Mouse (Mus musculus): ENCODE measurements at regions not wholly inside any gene's neighbourhood (a gene's known extent, or its start where the extent isn't known, plus 50 kb on each side); places are given as distances from the start of the nearest gene placed in this dataset.
A peak's percentile ranks its signal among the peaks of the same experiment; 100 is the strongest.

DNA sequence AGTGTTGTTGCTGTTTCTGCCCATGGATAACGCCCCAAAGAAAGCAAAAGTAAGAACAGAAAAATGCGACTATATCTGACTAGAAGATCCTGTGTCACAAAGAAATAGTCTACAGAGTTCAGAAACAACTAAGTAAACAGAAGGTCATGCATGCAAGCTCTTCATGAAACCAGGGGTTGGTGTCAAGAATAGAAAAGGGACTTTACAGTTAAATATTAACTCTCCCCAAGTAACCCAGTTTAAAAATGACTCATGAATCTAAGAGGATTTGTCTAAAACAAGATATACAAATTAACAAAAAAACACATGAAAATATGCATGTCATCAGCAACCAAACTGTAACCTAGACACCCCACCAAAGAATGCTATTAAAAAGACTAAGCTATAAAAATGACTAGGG lies 381.4 kb upstream of the Ptger4 start:
- Histone ChIP-seq H3K4me2 (ENCODE audit: low read depth, low read length) (no peak overlapping the region), H3K9me3 (ENCODE audit: control insufficient read depth, low read length) (no peaks in the 10 kb centered on the region)
- WGBS = 92% methylated on average over 2 of the region's 2 CpGs

GRCm38 (mm10) chr15:5646673-5647072 lies 402.7 kb upstream of the Ptger4 start:
- Histone ChIP-seq H3K4me3 (ENCODE audit: low read depth, low read length) (no peak overlapping the region), H3K9me3 (ENCODE audit: control insufficient read depth, low read length) (no peaks in the 10 kb centered on the region), H3K27me3 (ENCODE audit: control insufficient read depth, insufficient read depth, low read length) (no peaks in the 10 kb centered on the region), H3K27ac (ENCODE audit: low read depth, low read length) (no peak overlapping the region), H3K9ac (replicated peaks; ENCODE audit: low read depth, low read length) (no peak overlapping the region), H3K4me1 (ENCODE audit: control insufficient read depth, insufficient read depth, low read length) (no peaks in the 10 kb centered on the region), H3K4me2 (ENCODE audit: low read depth, low read length) (no peak overlapping the region), H3K36me3 (ENCODE audit: control insufficient read depth, insufficient read depth, low read length) (no peaks in the 10 kb centered on the region)
- WGBS = 70% methylated on average over 1 of the region's 1 CpGs
- ATAC-seq (ENCODE audit: low read depth) = no peak

More for the DNA sequence above, 381.4 kb upstream of the Ptger4 start:
- no peak overlapping the region for H3K27ac ChIP-seq (ENCODE audit: low read depth, low read length)
- H3K9ac ChIP-seq (replicated peaks; ENCODE audit: low read depth, low read length) = no peak overlapping the region
- H3K4me3 ChIP-seq (ENCODE audit: low read depth, low read length) = no peak overlapping the region
- no peaks in the 10 kb centered on the region for H3K27me3 ChIP-seq (ENCODE audit: control insufficient read depth, insufficient read depth, low read length)
- no peaks in the 10 kb centered on the region for H3K36me3 ChIP-seq (ENCODE audit: control insufficient read depth, insufficient read depth, low read length)
- no peak for ATAC-seq (ENCODE audit: low read depth)
- no peaks in the 10 kb centered on the region for H3K4me1 ChIP-seq (ENCODE audit: control insufficient read depth, insufficient read depth, low read length)

GRCm38 (mm10) chr15:5658796-5659195 lies 414.8 kb upstream of the Ptger4 start:
- no peak overlapping the region for H3K27ac ChIP-seq (ENCODE audit: low read depth, low read length)
- 90% methylated on average over 6 of the region's 6 CpGs for WGBS
- H3K9ac ChIP-seq (replicated peaks; ENCODE audit: low read depth, low read length) = no peak overlapping the region
- H3K36me3 ChIP-seq (ENCODE audit: control insufficient read depth, insufficient read depth, low read length) = no peaks in the 10 kb centered on the region
- no peaks in the 10 kb centered on the region for H3K9me3 ChIP-seq (ENCODE audit: control insufficient read depth, low read length)
- no peak overlapping the region for H3K4me3 ChIP-seq (ENCODE audit: low read depth, low read length)
- H3K27me3 ChIP-seq (ENCODE audit: control insufficient read depth, insufficient read depth, low read length) = no peaks in the 10 kb centered on the region
- no peak for ATAC-seq (ENCODE audit: low read depth)
- H3K4me1 ChIP-seq (ENCODE audit: control insufficient read depth, insufficient read depth, low read length) = no peaks in the 10 kb centered on the region
- H3K4me2 ChIP-seq (ENCODE audit: low read depth, low read length) = no peak overlapping the region

DNA sequence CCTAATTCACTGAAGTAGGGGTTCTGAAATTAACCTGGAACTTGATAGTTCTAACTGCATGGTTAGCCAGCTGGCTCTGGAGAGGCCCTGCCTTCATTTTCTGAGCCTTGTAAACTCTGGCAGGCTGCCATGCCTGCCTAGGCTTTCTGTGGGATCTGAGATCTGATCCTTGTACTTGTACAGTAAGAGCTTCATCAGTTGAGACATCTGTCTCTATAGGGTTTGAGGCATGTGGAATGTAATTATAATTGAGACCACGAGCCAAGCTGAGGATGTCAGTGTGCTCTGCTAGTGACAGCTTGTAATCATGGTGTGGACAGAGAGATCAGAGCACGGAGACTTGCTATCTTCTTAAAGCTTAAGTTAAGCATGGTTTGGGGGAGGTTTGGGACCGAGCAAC lies 416.8 kb upstream of the Ptger4 start:
- no peak overlapping the region for H3K4me3 ChIP-seq (ENCODE audit: low read depth, low read length)
- no peaks in the 10 kb centered on the region for H3K4me1 ChIP-seq (ENCODE audit: control insufficient read depth, insufficient read depth, low read length)
- no peak overlapping the region for H3K9ac ChIP-seq (replicated peaks; ENCODE audit: low read depth, low read length)
- 88% methylated on average over 3 of the region's 3 CpGs for WGBS
- H3K36me3 ChIP-seq (ENCODE audit: control insufficient read depth, insufficient read depth, low read length) = no peaks in the 10 kb centered on the region
- no peak overlapping the region for H3K4me2 ChIP-seq (ENCODE audit: low read depth, low read length)
- H3K9me3 ChIP-seq (ENCODE audit: control insufficient read depth, low read length) = no peaks in the 10 kb centered on the region
- no peaks in the 10 kb centered on the region for H3K27me3 ChIP-seq (ENCODE audit: control insufficient read depth, insufficient read depth, low read length)
- no peak for ATAC-seq (ENCODE audit: low read depth)
- no peak overlapping the region for H3K27ac ChIP-seq (ENCODE audit: low read depth, low read length)

- Histone ChIP-seq H3K4me2 (ENCODE audit: low read depth, low read length) (no peak overlapping the region), H3K4me1 (ENCODE audit: control insufficient read depth, insufficient read depth, low read length) (no peaks in the 10 kb centered on the region), H3K4me3 (ENCODE audit: low read depth, low read length) (no peak overlapping the region), H3K36me3 (ENCODE audit: control insufficient read depth, insufficient read depth, low read length) (no peaks in the 10 kb centered on the region), H3K9ac (replicated peaks; ENCODE audit: low read depth, low read length) (no peak overlapping the region), H3K9me3 (ENCODE audit: control insufficient read depth, low read length) (no peaks in the 10 kb centered on the region), H3K27me3 (ENCODE audit: control insufficient read depth, insufficient read depth, low read length) (no peaks in the 10 kb centered on the region), H3K27ac (ENCODE audit: low read depth, low read length) (no peak overlapping the region)
- no peak for ATAC-seq (ENCODE audit: low read depth)
Measured at GRCm38 (mm10) chr15:5671781-5672180, 427.8 kb upstream of the Ptger4 start.

- H3K9me3 ChIP-seq (ENCODE audit: control insufficient read depth, low read length) = no peaks in the 10 kb centered on the region
- H3K27me3 ChIP-seq (ENCODE audit: control insufficient read depth, insufficient read depth, low read length) = no peaks in the 10 kb centered on the region
- no peaks in the 10 kb centered on the region for H3K4me1 ChIP-seq (ENCODE audit: control insufficient read depth, insufficient read depth, low read length)
- no peak overlapping the region for H3K4me3 ChIP-seq (ENCODE audit: low read depth, low read length)
- H3K36me3 ChIP-seq (ENCODE audit: control insufficient read depth, insufficient read depth, low read length) = no peaks in the 10 kb centered on the region
- H3K27ac ChIP-seq (ENCODE audit: low read depth, low read length) = no peak overlapping the region
- no peak overlapping the region for H3K4me2 ChIP-seq (ENCODE audit: low read depth, low read length)
- no peak overlapping the region for H3K9ac ChIP-seq (replicated peaks; ENCODE audit: low read depth, low read length)
- ATAC-seq (ENCODE audit: low read depth) = no peak
- WGBS = 94% methylated on average over 3 of the region's 3 CpGs
Measured at GRCm38 (mm10) chr15:5676704-5677103, 432.7 kb upstream of the Ptger4 start.

- Histone ChIP-seq H3K9me3 (ENCODE audit: control insufficient read depth, low read length) (no peaks in the 10 kb centered on the region), H3K4me2 (ENCODE audit: low read depth, low read length) (no peak overlapping the region), H3K9ac (replicated peaks; ENCODE audit: low read depth, low read length) (no peak overlapping the region), H3K27ac (ENCODE audit: low read depth, low read length) (no peak overlapping the region), H3K36me3 (ENCODE audit: control insufficient read depth, insufficient read depth, low read length) (no peaks in the 10 kb centered on the region), H3K4me1 (ENCODE audit: control insufficient read depth, insufficient read depth, low read length) (no peaks in the 10 kb centered on the region), H3K27me3 (ENCODE audit: control insufficient read depth, insufficient read depth, low read length) (no peaks in the 10 kb centered on the region), H3K4me3 (ENCODE audit: low read depth, low read length) (no peak overlapping the region)
- 97% methylated on average over 1 of the region's 1 CpGs for WGBS
- no peak for ATAC-seq (ENCODE audit: low read depth)
Measured at GRCm38 (mm10) chr15:5693810-5694209, 449.8 kb upstream of the Ptger4 start.

- Histone ChIP-seq H3K4me3 (ENCODE audit: low read depth, low read length) (no peak overlapping the region), H3K9ac (replicated peaks; ENCODE audit: low read depth, low read length) (no peak overlapping the region), H3K27ac (ENCODE audit: low read depth, low read length) (no peak overlapping the region), H3K36me3 (ENCODE audit: control insufficient read depth, insufficient read depth, low read length) (no peaks in the 10 kb centered on the region), H3K4me2 (ENCODE audit: low read depth, low read length) (no peak overlapping the region), H3K27me3 (ENCODE audit: control insufficient read depth, insufficient read depth, low read length) (no peaks in the 10 kb centered on the region), H3K4me1 (ENCODE audit: control insufficient read depth, insufficient read depth, low read length) (no peaks in the 10 kb centered on the region), H3K9me3 (ENCODE audit: control insufficient read depth, low read length) (no peaks in the 10 kb centered on the region)
- no peak for ATAC-seq (ENCODE audit: low read depth)
- WGBS = 77% methylated on average over 3 of the region's 3 CpGs
Measured at GRCm38 (mm10) chr15:5695015-5695414, 451.0 kb upstream of the Ptger4 start.

GRCm38 (mm10) chr15:5708454-5708853 lies 464.5 kb upstream of the Ptger4 start:
- Histone ChIP-seq H3K27me3 (ENCODE audit: control insufficient read depth, insufficient read depth, low read length) (no peaks in the 10 kb centered on the region), H3K9me3 (ENCODE audit: control insufficient read depth, low read length) (no peaks in the 10 kb centered on the region), H3K27ac (ENCODE audit: low read depth, low read length) (no peak overlapping the region), H3K4me2 (ENCODE audit: low read depth, low read length) (no peak overlapping the region), H3K4me1 (ENCODE audit: control insufficient read depth, insufficient read depth, low read length) (no peaks in the 10 kb centered on the region), H3K9ac (replicated peaks; ENCODE audit: low read depth, low read length) (no peak overlapping the region), H3K36me3 (ENCODE audit: control insufficient read depth, insufficient read depth, low read length) (no peaks in the 10 kb centered on the region), H3K4me3 (ENCODE audit: low read depth, low read length) (no peak overlapping the region)
- no peak for ATAC-seq (ENCODE audit: low read depth)
- 92% methylated on average over 5 of the region's 5 CpGs for WGBS

GRCm38 (mm10) chr15:5740658-5741057 lies 496.7 kb upstream of the Ptger4 start:
- WGBS = 11% methylated on average over 1 of the region's 1 CpGs
- no peak overlapping the region for H3K9ac ChIP-seq (replicated peaks; ENCODE audit: low read depth, low read length)
- no peak overlapping the region for H3K4me2 ChIP-seq (ENCODE audit: low read depth, low read length)
- H3K4me1 ChIP-seq (ENCODE audit: control insufficient read depth, insufficient read depth, low read length) = no peaks in the 10 kb centered on the region
- ATAC-seq (ENCODE audit: low read depth) = peak; percentile 56; the same call in 1 of the 2 replicates
- H3K9me3 ChIP-seq (ENCODE audit: control insufficient read depth, low read length) = no peaks in the 10 kb centered on the region
- H3K27ac ChIP-seq (ENCODE audit: low read depth, low read length) = no peak overlapping the region
- H3K36me3 ChIP-seq (ENCODE audit: control insufficient read depth, insufficient read depth, low read length) = no peaks in the 10 kb centered on the region
- no peak overlapping the region for H3K4me3 ChIP-seq (ENCODE audit: low read depth, low read length)
- no peaks in the 10 kb centered on the region for H3K27me3 ChIP-seq (ENCODE audit: control insufficient read depth, insufficient read depth, low read length)

Data from neural tube, embryonic 14.5 days (tissue).